Mouse (Mus musculus) right cerebral cortex, postnatal 4 days (tissue): ENCODE data around the gene Lrsam1.

Experiments
- DNase-seq: peaks from one replicate; pipeline ENCODE4 v3.0.0-alpha.2; 2022

Gene Lrsam1

DNA sequence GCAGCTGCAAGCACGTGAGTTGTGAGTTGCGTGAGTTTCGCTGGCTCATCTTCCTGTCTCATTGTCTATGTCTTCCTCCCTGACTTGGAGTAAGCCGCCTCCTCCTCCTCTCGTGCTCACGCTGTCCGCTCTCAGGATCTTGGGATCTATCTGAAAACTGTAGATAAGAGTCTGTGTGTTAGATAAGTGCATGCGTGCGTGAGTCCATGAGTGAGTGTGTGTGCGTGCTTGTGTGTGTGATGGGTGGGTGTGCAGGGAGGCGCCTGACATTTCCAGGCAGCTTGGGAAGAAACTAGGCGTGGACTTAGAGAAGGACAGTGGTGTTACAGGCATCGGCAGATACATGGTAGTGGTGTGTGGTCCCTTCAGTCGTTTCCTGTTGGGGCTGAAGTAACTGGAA lies 68.9 kb downstream of the Lrsam1 start:
- DNase-seq = no peak

GRCm38 (mm10) chr2:32891278-32891677 lies 70.1 kb downstream of the Lrsam1 start:
- DNase-seq = no peak

DNA sequence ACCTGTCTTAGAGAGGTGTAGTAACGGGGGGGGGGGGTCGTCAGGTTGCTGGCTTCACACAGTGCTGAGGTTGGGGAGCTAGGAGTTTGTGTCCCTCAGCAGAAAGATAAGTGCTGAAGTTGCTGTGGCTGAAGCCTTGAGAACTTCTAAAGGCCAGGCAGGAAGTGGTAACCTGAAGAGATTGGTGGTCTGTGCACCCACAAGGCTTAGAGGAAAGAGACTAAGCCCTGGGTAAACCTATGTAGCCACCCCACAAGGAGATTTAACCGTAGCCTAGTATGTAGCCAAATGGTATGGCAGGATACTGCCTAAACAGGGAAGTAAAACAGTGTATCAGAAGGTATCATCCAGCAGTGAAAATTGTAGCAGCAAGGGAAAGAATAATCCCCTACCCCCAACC lies 71.1 kb downstream of the Lrsam1 start:
- DNase-seq = no peak

DNA sequence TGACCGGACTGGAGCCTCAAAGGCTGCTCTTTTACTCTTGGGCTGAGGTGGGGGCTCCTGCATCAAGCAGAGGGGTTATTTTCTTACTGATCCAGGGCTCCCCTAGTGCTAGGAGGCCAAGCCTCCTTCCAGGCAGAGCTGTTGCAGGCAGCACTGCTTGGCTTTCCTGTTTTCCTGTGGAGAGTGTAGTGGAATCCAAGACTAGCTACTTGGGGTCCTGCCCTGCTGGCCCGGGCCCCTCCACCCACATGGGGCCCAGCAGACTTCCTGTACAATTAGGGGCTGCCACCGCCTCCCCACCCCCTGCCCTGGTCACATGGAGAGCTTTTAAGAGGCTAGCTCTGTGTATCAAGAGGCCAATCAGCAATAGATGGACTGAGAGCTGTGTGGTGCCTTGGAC lies 72.9 kb downstream of the Lrsam1 start:
- DNase-seq = no peak

DNA sequence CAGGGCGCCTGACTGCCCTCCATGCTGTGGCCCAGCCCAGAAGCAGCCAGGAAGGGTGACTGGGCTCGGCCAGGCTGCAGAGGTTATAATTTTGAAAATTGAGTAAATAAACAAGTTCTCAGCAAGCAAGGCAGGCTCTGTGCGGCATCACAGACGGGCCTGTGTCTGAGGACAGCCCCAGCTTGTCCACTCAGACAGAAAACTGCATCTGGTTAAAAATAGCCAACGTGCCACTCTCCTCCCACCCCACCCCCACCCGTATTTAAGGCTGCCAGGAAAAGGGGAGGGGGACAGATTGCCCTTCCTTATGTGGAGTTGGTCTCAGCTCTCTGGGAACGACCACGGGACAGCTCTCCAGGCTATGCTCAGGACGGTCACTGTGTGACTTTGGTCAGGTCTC lies 73.4 kb downstream of the Lrsam1 start:
- no peak for DNase-seq

GRCm38 (mm10) chr2:32884745-32885144 lies 76.7 kb downstream of the Lrsam1 start:
- DNase-seq = no peak

GRCm38 (mm10) chr2:32882283-32883043 lies 79.0 kb downstream of the Lrsam1 start:
- DNase-seq = no peak

GRCm38 (mm10) chr2:32881723-32882122 lies 79.7 kb downstream of the Lrsam1 start:
- peak; percentile 60 for DNase-seq

DNA sequence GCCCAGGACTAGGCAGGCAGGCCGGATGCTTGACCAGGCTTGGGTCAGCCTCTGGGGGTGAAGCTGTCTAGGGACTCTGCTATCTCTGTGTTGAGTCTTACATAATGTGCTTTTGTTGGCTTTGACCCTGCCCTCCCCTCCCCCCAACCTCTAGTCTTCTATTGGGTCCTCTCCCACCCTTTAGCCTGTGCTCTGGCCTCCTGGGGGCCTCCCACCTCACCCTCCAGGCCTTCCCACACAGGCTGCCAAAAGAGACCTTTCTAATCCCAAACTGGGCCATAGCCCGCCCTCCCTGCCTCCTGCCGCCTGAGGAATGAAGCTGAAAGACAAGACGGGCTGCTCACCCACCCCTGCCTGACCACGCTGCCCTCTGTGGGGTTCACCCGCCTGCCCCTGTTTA lies 80.4 kb downstream of the Lrsam1 start:
- no peak for DNase-seq

DNA sequence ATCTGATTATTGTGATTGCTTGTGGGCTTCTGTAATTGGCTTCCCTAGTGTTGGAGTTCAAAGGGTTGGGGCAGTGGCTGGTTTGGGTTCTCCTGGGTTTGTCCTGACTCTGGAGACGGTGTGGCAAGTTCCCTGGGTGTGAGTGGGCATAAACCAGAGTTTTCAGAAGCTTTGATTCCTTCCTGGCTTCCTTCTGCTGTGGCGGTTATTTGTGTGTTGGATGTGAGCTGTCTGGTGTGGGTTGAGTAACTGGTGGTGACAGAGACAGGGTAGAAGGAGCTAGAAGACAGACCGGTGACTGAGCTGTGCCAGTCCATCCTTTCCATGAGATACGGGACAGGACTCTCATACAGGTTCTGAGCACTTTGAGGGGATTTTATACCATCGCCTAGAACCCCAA lies 81.8 kb downstream of the Lrsam1 start:
- DNase-seq = no peak

DNA sequence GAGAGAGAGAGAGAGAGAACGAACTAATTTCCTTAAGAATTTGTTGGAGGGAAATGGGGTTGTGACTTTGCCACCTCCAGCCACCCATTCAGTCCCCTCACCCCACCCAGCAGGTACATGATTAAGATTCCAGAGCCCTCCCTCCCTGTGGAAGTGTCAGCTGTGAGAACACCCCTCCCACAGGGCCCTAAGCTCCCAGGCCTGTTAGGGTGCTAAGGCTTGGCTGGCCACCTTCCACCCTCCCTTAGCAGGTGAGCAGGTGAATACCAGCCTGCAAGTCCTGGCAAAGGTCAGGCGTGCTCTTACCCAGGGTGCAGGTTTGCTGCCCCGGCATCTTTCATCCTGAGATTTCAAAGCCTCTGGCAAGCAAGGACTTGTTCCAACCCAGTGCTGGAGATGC lies 83.0 kb downstream of the Lrsam1 start:
- DNase-seq = no peak

DNA sequence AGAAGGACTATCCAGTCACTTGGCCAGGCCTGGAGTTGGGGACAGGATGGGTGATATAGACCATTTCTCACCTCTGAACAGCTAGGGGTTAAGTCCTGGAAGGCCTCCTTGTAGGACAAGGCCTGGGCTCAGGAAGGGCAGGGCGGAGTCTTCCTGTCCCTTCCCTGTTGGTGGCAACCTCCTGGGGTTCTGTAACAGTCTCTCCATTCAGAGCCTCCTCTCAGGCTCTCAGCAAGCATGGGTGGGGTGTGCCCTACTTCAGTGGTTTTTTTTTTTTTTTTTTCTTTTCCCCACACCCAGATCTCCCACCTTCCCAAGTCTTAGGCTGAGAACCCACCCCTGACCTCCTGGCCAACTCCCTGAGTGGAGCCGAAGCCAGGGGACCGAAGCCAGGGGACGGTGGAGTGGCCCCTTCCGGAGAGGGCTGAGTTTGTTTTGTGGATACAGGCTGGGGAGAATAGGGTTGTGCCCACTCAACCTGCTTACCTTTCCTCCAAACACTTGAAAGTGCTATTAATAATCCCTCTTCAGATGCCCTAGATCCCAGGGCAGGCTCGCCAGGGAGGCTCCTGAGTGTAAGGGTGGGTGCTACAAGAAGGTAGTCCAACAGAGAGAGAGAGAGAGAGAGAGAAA lies 83.5 kb downstream of the Lrsam1 start:
- no peak for DNase-seq

- DNase-seq = no peak
Observed at GRCm38 (mm10) chr2:32877303-32877702, 84.1 kb downstream of the Lrsam1 start.

GRCm38 (mm10) chr2:32876490-32877302 lies 84.7 kb downstream of the Lrsam1 start:
- DNase-seq = peak; percentile 26

GRCm38 (mm10) chr2:32875675-32876489 lies 85.5 kb downstream of the Lrsam1 start, which contains the start of gene Fam129b:
Gene Fam129b (plus strand): TSS chr2:32876114.
- peak; percentile 82 for DNase-seq
